Mouse (Mus musculus): ENCODE data around the gene Zfp853. TPM values are rescaled to one million over a fixed set of nuclear protein-coding genes. Genes with fewer than 3 reads are reported as not detected.

Zfp853 gene
- polyA plus RNA-seq (2015; fragmentation: Nextera tagmentation; extraction: Ambion mirVana) = 0.08 TPM in 1 of 2 replicates, not detected in the other

GRCm38 (mm10) chr5:143293404-143293803 lies at the start of gene Zfp853:
Gene Zfp853 (minus strand): TSS chr5:143293623.
- peak within 1 kb of the TSS; percentile 32; the same call in 1 of the 2 replicates for H3K9ac ChIP-seq (replicated peaks; ENCODE audit: low read depth)
- peak within 1 kb of the TSS; percentile 41 for H3K4me3 ChIP-seq (ENCODE audit: low read depth, low read length)
- 2% methylated on average over 21 of the region's 38 CpGs for WGBS
- no peak for DNase-seq (ENCODE audit: low spot score)
- peaks cover 27% of the 10 kb centered on the region for H3K27me3 ChIP-seq (replicated peaks; ENCODE audit: insufficient read depth, low read length)
- no peak for TF ChIP-seq CTCF (IDR thresholded peaks at IDR 0.05)
- TF ChIP-seq EP300 (IDR thresholded peaks at IDR 0.05) = no peak
- peak within 1 kb of the TSS; percentile 72 for H3K4me2 ChIP-seq (replicated peaks; ENCODE audit: low read depth, low read length)
- H3K4me1 ChIP-seq (ENCODE audit: insufficient read depth, low read depth, low read length) = no peaks in the 10 kb centered on the region; the same call in 1 of the 2 replicates
- ATAC-seq = peak; percentile 36
- H3K27ac ChIP-seq (ENCODE audit: low read length) = no peak within 1 kb of the TSS
- no peaks in the 10 kb centered on the region for H3K9me3 ChIP-seq (ENCODE audit: low read length)
- no peaks in the 10 kb centered on the region for H3K36me3 ChIP-seq (ENCODE audit: insufficient read depth, low read length)

DNA sequence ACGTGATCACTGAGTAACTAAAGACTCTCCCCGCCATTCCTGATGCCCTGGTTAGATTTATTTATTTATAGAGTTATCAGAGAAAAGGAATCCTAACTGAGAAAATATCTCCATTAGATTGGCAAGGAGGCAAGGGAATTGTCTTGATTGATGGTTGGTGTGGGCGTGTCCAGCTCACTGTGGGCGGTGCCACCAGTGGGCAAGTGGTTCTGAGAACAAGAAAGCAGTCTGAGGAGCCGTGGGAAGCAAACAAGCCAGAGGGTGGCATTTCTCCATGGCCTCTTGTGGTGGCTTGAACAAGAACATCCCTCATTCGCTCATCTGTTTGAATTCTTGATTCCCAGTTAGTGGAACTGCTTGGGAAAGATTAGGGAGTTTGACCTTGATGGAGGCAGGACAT lies 46.2 kb upstream of the Zfp853 start:
- no peak for ATAC-seq
- Histone ChIP-seq H3K4me2 (replicated peaks; ENCODE audit: low read depth, low read length) (no peak overlapping the region), H3K4me1 (ENCODE audit: insufficient read depth, low read depth, low read length) (no peaks in the 10 kb centered on the region), H3K27ac (ENCODE audit: low read length) (no peak overlapping the region), H3K27me3 (replicated peaks; ENCODE audit: insufficient read depth, low read length) (no peaks in the 10 kb centered on the region), H3K4me3 (ENCODE audit: low read depth, low read length) (no peak overlapping the region), H3K9me3 (ENCODE audit: low read length) (no peaks in the 10 kb centered on the region), H3K36me3 (ENCODE audit: insufficient read depth, low read length) (no peaks in the 10 kb centered on the region), H3K9ac (replicated peaks; ENCODE audit: low read depth) (no peak overlapping the region)
- DNase-seq (ENCODE audit: low spot score) = no peak
- TF ChIP-seq EP300 (IDR thresholded peaks at IDR 0.05) (no peak), CTCF (IDR thresholded peaks at IDR 0.05) (no peak)
- 42% methylated on average over 6 of the region's 6 CpGs for WGBS

DNA sequence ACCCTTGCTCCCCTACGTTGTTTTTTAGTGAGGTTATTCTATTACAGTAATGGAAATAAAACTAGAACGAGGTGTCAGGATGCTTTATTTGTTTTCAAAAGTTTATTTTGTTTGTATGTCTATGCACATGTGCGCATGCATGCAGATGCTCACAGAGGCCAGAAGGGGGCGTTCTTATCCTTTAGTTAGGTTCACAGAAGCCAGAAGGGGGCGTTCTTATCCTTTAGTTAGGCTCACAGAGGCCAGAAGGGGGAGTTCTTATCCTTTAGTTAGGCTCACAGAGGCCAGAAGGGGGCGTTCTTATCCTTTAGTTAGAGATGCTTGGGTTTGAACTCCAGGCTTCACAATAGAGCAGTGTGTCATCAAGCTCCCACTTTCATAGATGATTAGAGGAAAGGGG lies 43.1 kb upstream of the Zfp853 start:
- Histone ChIP-seq H3K4me3 (ENCODE audit: low read depth, low read length) (no peak overlapping the region), H3K4me2 (replicated peaks; ENCODE audit: low read depth, low read length) (no peak overlapping the region), H3K36me3 (ENCODE audit: insufficient read depth, low read length) (no peaks in the 10 kb centered on the region), H3K27ac (ENCODE audit: low read length) (no peak overlapping the region), H3K4me1 (ENCODE audit: insufficient read depth, low read depth, low read length) (no peaks in the 10 kb centered on the region), H3K9me3 (ENCODE audit: low read length) (no peaks in the 10 kb centered on the region), H3K9ac (replicated peaks; ENCODE audit: low read depth) (no peak overlapping the region), H3K27me3 (replicated peaks; ENCODE audit: insufficient read depth, low read length) (no peaks in the 10 kb centered on the region)
- ATAC-seq (no peak), DNase-seq (ENCODE audit: low spot score) (peak; percentile 14)
- TF ChIP-seq EP300 (IDR thresholded peaks at IDR 0.05) (no peak), CTCF (IDR thresholded peaks at IDR 0.05) (peak; percentile 55)
- WGBS = 64% methylated on average over 6 of the region's 6 CpGs

DNA sequence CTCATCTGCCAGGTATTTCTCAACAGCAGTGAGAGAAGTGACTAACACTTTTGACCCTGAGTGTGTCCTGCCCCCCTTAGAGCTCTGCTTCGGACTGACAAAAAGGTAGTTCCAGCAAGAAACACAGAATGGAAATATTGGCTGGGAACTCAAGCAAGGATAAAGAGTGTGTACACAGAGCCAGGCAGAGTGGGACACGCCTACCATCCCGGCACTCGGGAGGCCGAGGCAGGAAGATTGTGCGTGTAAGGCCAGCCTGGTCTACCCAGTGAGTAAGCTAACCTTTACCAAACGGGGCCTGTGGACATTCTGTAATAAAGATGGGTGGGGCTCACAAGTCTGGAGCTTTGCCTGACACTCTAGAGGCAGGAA lies 41.7 kb upstream of the Zfp853 start:
- Histone ChIP-seq H3K9me3 (ENCODE audit: low read length) (no peaks in the 10 kb centered on the region), H3K9ac (replicated peaks; ENCODE audit: low read depth) (no peak overlapping the region), H3K4me3 (ENCODE audit: low read depth, low read length) (no peak overlapping the region), H3K27ac (ENCODE audit: low read length) (no peak overlapping the region), H3K27me3 (replicated peaks; ENCODE audit: insufficient read depth, low read length) (no peaks in the 10 kb centered on the region), H3K4me2 (replicated peaks; ENCODE audit: low read depth, low read length) (no peak overlapping the region), H3K36me3 (ENCODE audit: insufficient read depth, low read length) (no peaks in the 10 kb centered on the region), H3K4me1 (ENCODE audit: insufficient read depth, low read depth, low read length) (no peaks in the 10 kb centered on the region)
- TF ChIP-seq EP300 (IDR thresholded peaks at IDR 0.05) (no peak), CTCF (IDR thresholded peaks at IDR 0.05) (no peak)
- WGBS = 71% methylated on average over 7 of the region's 7 CpGs
- ATAC-seq = no peak
- no peak for DNase-seq (ENCODE audit: low spot score)

DNA sequence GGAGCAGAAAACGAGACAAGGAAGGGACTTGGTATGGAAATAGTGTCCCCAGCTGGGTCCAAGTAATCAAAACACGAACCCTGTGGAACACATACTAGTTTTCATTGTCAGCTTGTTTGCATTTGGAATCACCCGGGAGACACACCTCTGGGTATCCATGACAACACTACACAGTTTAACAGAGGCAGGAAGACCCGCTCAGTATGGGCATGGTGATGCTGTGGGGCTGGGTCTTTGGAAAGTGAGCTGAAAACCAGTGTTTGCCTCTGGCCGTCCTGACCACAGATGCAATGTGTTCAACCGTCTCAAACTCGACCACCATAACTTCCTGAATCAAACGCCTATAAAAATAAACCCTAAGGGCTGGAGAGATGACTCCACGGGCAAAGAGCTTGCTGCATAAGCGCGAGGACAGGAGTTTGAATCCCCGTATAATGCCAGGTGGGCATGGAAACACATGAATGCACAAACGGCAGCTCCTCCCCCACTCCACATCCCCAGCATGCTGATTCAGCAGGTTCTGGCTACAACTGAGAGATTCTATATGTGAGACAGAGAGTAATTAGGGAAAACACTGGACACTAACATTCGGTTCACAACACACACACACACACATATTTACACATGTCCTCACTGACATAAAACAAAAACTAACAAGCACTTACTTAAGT lies 41.1 kb upstream of the Zfp853 start:
- H3K36me3 ChIP-seq (ENCODE audit: insufficient read depth, low read length) = no peaks in the 10 kb centered on the region
- 60% methylated on average over 14 of the region's 14 CpGs for WGBS
- no peaks in the 10 kb centered on the region; the same call in 1 of the 2 replicates for H3K4me1 ChIP-seq (ENCODE audit: insufficient read depth, low read depth, low read length)
- ATAC-seq = no peak
- H3K4me2 ChIP-seq (replicated peaks; ENCODE audit: low read depth, low read length) = no peak overlapping the region
- DNase-seq (ENCODE audit: low spot score) = no peak
- H3K27me3 ChIP-seq (replicated peaks; ENCODE audit: insufficient read depth, low read length) = no peaks in the 10 kb centered on the region
- no peaks in the 10 kb centered on the region for H3K9me3 ChIP-seq (ENCODE audit: low read length)
- no peak overlapping the region for H3K9ac ChIP-seq (replicated peaks; ENCODE audit: low read depth)
- TF ChIP-seq EP300 (IDR thresholded peaks at IDR 0.05) (no peak), CTCF (IDR thresholded peaks at IDR 0.05) (no peak)
- no peak overlapping the region for H3K27ac ChIP-seq (ENCODE audit: low read length)
- H3K4me3 ChIP-seq (ENCODE audit: low read depth, low read length) = no peak overlapping the region

- Histone ChIP-seq H3K36me3 (ENCODE audit: insufficient read depth, low read length) (no peaks in the 10 kb centered on the region), H3K27me3 (replicated peaks; ENCODE audit: insufficient read depth, low read length) (no peaks in the 10 kb centered on the region), H3K9ac (replicated peaks; ENCODE audit: low read depth) (no peak overlapping the region), H3K4me1 (ENCODE audit: insufficient read depth, low read depth, low read length) (no peaks in the 10 kb centered on the region; the same call in 1 of the 2 replicates), H3K9me3 (ENCODE audit: low read length) (no peaks in the 10 kb centered on the region), H3K27ac (ENCODE audit: low read length) (no peak overlapping the region), H3K4me3 (ENCODE audit: low read depth, low read length) (no peak overlapping the region), H3K4me2 (replicated peaks; ENCODE audit: low read depth, low read length) (no peak overlapping the region)
- WGBS = 11% methylated on average over 5 of the region's 5 CpGs
- DNase-seq (ENCODE audit: low spot score) (peak; percentile 70), ATAC-seq (peak; percentile 38; the same call in 1 of the 2 replicates)
- TF ChIP-seq CTCF (IDR thresholded peaks at IDR 0.05) (peak; percentile 80), EP300 (IDR thresholded peaks at IDR 0.05) (no peak)
Observed at GRCm38 (mm10) chr5:143333872-143334271, 40.4 kb upstream of the Zfp853 start.

Data from lung, postnatal 0 days (tissue).